Mouse (Mus musculus) CD4-positive, CD25-positive, alpha-beta regulatory T cell, adult 9 weeks (primary cell): ENCODE results near the gene Stat4. TPM values are rescaled to one million over a fixed set of nuclear protein-coding genes. Genes with fewer than 3 reads are reported as not detected.

Experiments
- polyA plus RNA-seq: library from polyadenylated mRNA; unstranded; fragments of 100-300 nt; shearing (Covaris generic); gene quantifications from one replicate; pipeline ENCODE4 v1.2.1, GENCODE M21; 2017

The Stat4 gene
- polyA plus RNA-seq: 201 TPM

GRCm38 (mm10) chr1:51986848-51987247, at the start of gene Stat4:
Gene Stat4 (plus strand): TSS chr1:51987148.

GRCm38 (mm10) chr1:52118860-52119591, 132.1 kb downstream of the Stat4 start, which contains the start of gene Stat1:
Gene Stat1 (plus strand): TSS chr1:52119440.

Other genes with a start within 250 kb of the Stat4 start
- 0.19 TPM for gene Myo1b, start 71.1 kb upstream of the Stat4 start, polyA plus RNA-seq
- 1,058 TPM for gene Stat1, start 132.3 kb downstream of the Stat4 start, polyA plus RNA-seq
- gene Gls, start 246.1 kb downstream of the Stat4 start, polyA plus RNA-seq: 21.9 TPM